Mouse (Mus musculus): Measurements from ENCODE around the gene Stat5b. TPM values are rescaled to one million over a fixed set of nuclear protein-coding genes. Genes with fewer than 3 reads are reported as not detected.

Gene Stat5b
- polyA plus RNA-seq, 1 experiment = 28.7 TPM

- DNase-seq (ENCODE audit: extremely low spot score in 1 of 2, low spot score in 1 of 2) = no peak
Measured at GRCm38 (mm10) chr11:100817311-100817710, 33.2 kb downstream of the Stat5b start.

GRCm38 (mm10) chr11:100816801-100817200 is 33.7 kb downstream of the Stat5b start:
- DNase-seq (ENCODE audit: extremely low spot score in 1 of 2, low spot score in 1 of 2) = no peak

- DNase-seq (ENCODE audit: extremely low spot score in 1 of 2, low spot score in 1 of 2) = no peak
Measured at GRCm38 (mm10) chr11:100816342-100816741, 34.2 kb downstream of the Stat5b start.

GRCm38 (mm10) chr11:100814498-100814897 is 36.0 kb downstream of the Stat5b start:
- no peak for DNase-seq (ENCODE audit: extremely low spot score in 1 of 2, low spot score in 1 of 2)

- DNase-seq (ENCODE audit: extremely low spot score in 1 of 2, low spot score in 1 of 2) = no peak
Measured at GRCm38 (mm10) chr11:100811132-100811531, 39.4 kb downstream of the Stat5b start.

- no peak for DNase-seq (ENCODE audit: extremely low spot score in 1 of 2, low spot score in 1 of 2)
Measured at GRCm38 (mm10) chr11:100810516-100810915, 40.0 kb downstream of the Stat5b start.

- DNase-seq (ENCODE audit: extremely low spot score in 1 of 2, low spot score in 1 of 2) = no peak
Measured at GRCm38 (mm10) chr11:100806380-100807305, 43.9 kb downstream of the Stat5b start.

- no peak for DNase-seq (ENCODE audit: extremely low spot score in 1 of 2, low spot score in 1 of 2)
Measured at GRCm38 (mm10) chr11:100805535-100805934, 45.0 kb downstream of the Stat5b start.

- DNase-seq (ENCODE audit: extremely low spot score in 1 of 2, low spot score in 1 of 2) = no peak
Measured at GRCm38 (mm10) chr11:100804409-100804808, 46.1 kb downstream of the Stat5b start.

- no peak for DNase-seq (ENCODE audit: extremely low spot score in 1 of 2, low spot score in 1 of 2)
Measured at GRCm38 (mm10) chr11:100799426-100799825, 51.1 kb downstream of the Stat5b start.

GRCm38 (mm10) chr11:100796585-100796984 is 53.9 kb downstream of the Stat5b start:
- no peak for DNase-seq (ENCODE audit: extremely low spot score in 1 of 2, low spot score in 1 of 2)

GRCm38 (mm10) chr11:100795386-100795785 is 55.1 kb downstream of the Stat5b start:
- DNase-seq (ENCODE audit: extremely low spot score in 1 of 2, low spot score in 1 of 2) = no peak

GRCm38 (mm10) chr11:100791457-100792049 is 59.0 kb downstream of the Stat5b start:
- no peak for DNase-seq (ENCODE audit: extremely low spot score in 1 of 2, low spot score in 1 of 2)

- DNase-seq (ENCODE audit: extremely low spot score in 1 of 2, low spot score in 1 of 2) = peak in 1 of 2 experiments; percentile 15
Measured at GRCm38 (mm10) chr11:100790644-100791043, 59.9 kb downstream of the Stat5b start.

GRCm38 (mm10) chr11:100789702-100790101 is 60.8 kb downstream of the Stat5b start:
- DNase-seq (ENCODE audit: extremely low spot score in 1 of 2, low spot score in 1 of 2) = no peak

GRCm38 (mm10) chr11:100785774-100786173 is 64.8 kb downstream of the Stat5b start:
- no peak for DNase-seq (ENCODE audit: extremely low spot score in 1 of 2, low spot score in 1 of 2)

- DNase-seq (ENCODE audit: extremely low spot score in 1 of 2, low spot score in 1 of 2) = no peak
Measured at GRCm38 (mm10) chr11:100784286-100784685, 66.2 kb downstream of the Stat5b start.

- no peak for DNase-seq (ENCODE audit: extremely low spot score in 1 of 2, low spot score in 1 of 2)
Measured at GRCm38 (mm10) chr11:100782568-100782967, 68.0 kb downstream of the Stat5b start.

GRCm38 (mm10) chr11:100781763-100782475 is 68.6 kb downstream of the Stat5b start:
- DNase-seq (ENCODE audit: extremely low spot score in 1 of 2, low spot score in 1 of 2) = no peak

- DNase-seq (ENCODE audit: extremely low spot score in 1 of 2, low spot score in 1 of 2) = no peak
Measured at GRCm38 (mm10) chr11:100780247-100780646, 70.3 kb downstream of the Stat5b start.

- no peak for DNase-seq (ENCODE audit: extremely low spot score in 1 of 2, low spot score in 1 of 2)
Measured at GRCm38 (mm10) chr11:100778069-100778468, 72.5 kb downstream of the Stat5b start.
